Mouse (Mus musculus) hindbrain, embryonic 14.5 days (tissue): ENCODE data around the gene Sdr9c7. TPM values are rescaled to one million over a fixed set of nuclear protein-coding genes. Genes with fewer than 3 reads are reported as not detected.

Source experiments
- ATAC-seq: fragments of 200-750 bp; cut with Nextera tagmentation; 2 replicates; pipeline ENCODE4 v1.8.0; 2017; ENCODE audit warnings: moderate number of reproducible peaks, mild to moderate bottlenecking, moderate TSS enrichment, moderate library complexity; ENCODE audit not compliant: low FRiP score
- DNase-seq: peaks from one replicate; pipeline ENCODE4 v3.0.0-alpha.2; 2015; ENCODE audit warnings: low spot score
- H3K27ac ChIP-seq: fragments of 300-500 bp; sonication (generic); 2 replicates; pipeline ENCODE4 v1.5.1; 2014; ENCODE audit warnings: mild to moderate bottlenecking, moderate library complexity
- H3K27me3 ChIP-seq: fragments of 300-500 bp; sonication (generic); 2 replicates; pipeline ENCODE4 v1.6.1; 2014; ENCODE audit warnings: mild to moderate bottlenecking, low read length, mixed read lengths; ENCODE audit not compliant: control insufficient read depth, insufficient read depth
- H3K36me3 ChIP-seq: fragments of 300-500 bp; sonication (generic); replicated peaks from 2 replicates; pipeline ENCODE4 v1.6.1; 2014; ENCODE audit not compliant: control insufficient read depth, insufficient read depth
- H3K4me1 ChIP-seq: fragments of 300-500 bp; sonication (generic); replicated peaks from 2 replicates; pipeline ENCODE4 v1.6.1; 2014; ENCODE audit warnings: antibody characterized with exemption, low read length, mixed read lengths; ENCODE audit not compliant: control insufficient read depth, insufficient read depth
- H3K4me2 ChIP-seq: fragments of 300-500 bp; sonication (generic); replicated peaks from 2 replicates; pipeline ENCODE4 v1.6.1; 2014; ENCODE audit warnings: mild to moderate bottlenecking, moderate library complexity
- H3K4me3 ChIP-seq: fragments of 300-500 bp; sonication (generic); replicated peaks from 2 replicates; pipeline ENCODE4 v1.5.1; 2014; ENCODE audit warnings: mild to moderate bottlenecking, low read length
- H3K9ac ChIP-seq: fragments of 300-500 bp; sonication (generic); 2 replicates; pipeline ENCODE4 v1.6.1; 2014
- H3K9me3 ChIP-seq: fragments of 300-500 bp; sonication (generic); 2 replicates; pipeline ENCODE4 v1.6.1; 2016; ENCODE audit warnings: low read length; ENCODE audit not compliant: control insufficient read depth
- WGBS: fragments of 180-500 bp; shearing (Covaris S2); extraction: QIAGEN DNeasy Blood & Tissue Kit; methylation state at CpG from one replicate; pipeline ENCODE4 v1.1.7; 2014; 5-methylcytosine and 5-hydroxymethylcytosine counted together
- polyA plus RNA-seq: library from polyadenylated mRNA; unstranded; fragments of >200 nt; fragmentation: Nextera tagmentation; extraction: Ambion mirVana; gene quantifications from 2 replicates; pipeline ENCODE4 v1.2.1, GENCODE M21; 2014

Gene Sdr9c7
- polyA plus RNA-seq, 1 experiment from 2014 or later, result not detected

DNA sequence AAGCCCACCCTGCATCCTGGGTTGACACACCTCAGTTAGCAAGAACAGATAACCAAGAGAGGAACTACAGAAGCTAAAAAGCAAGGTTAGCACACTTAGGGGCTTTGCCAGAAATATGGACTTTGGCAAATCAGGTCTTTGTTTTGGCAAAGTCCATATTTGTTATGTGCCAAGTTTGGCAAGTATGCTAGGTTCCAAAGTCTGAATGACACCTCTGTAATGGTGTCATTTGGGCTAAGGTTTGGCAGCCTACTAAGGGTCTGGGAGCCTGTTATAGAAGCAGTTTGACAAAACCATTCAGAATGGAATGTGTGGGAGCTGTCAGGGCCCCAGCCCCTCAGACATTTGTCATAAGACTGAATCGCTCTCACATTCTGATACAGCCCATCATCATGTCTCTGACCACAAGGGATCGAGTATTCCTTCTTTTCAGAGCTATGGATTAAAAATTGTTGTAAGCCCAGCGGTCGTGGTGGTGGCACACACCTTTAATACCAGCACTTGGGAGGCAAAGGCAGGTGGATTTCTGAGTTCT lies 51.3 kb downstream of the Sdr9c7 start:
- no peak overlapping the region for H3K4me2 ChIP-seq
- no peaks in the 10 kb centered on the region for H3K27me3 ChIP-seq
- 90% methylated on average over 4 of the region's 4 CpGs for WGBS
- no peaks in the 10 kb centered on the region for H3K4me1 ChIP-seq
- ATAC-seq (no peak), DNase-seq (no peak)
- H3K27ac ChIP-seq, result no peak overlapping the region
- no peaks in the 10 kb centered on the region for H3K9me3 ChIP-seq
- no peak overlapping the region for H3K9ac ChIP-seq
- no peaks in the 10 kb centered on the region for H3K36me3 ChIP-seq
- H3K4me3 ChIP-seq, result no peak overlapping the region

- H3K9ac ChIP-seq, result no peak overlapping the region
- 86% methylated on average over 9 of the region's 9 CpGs for WGBS
- H3K4me3 ChIP-seq, result no peak overlapping the region
- H3K4me1 ChIP-seq, result no peaks in the 10 kb centered on the region
- H3K4me2 ChIP-seq, result no peak overlapping the region
- DNase-seq (no peak), ATAC-seq (no peak)
- no peak overlapping the region for H3K27ac ChIP-seq
- H3K9me3 ChIP-seq, result no peaks in the 10 kb centered on the region
- H3K36me3 ChIP-seq, result no peaks in the 10 kb centered on the region
- no peaks in the 10 kb centered on the region for H3K27me3 ChIP-seq
Measured at GRCm38 (mm10) chr10:127951390-127951789, 53.1 kb downstream of the Sdr9c7 start.

GRCm38 (mm10) chr10:127951821-127952220 lies 53.5 kb downstream of the Sdr9c7 start:
- H3K27me3 ChIP-seq, result no peaks in the 10 kb centered on the region
- no peaks in the 10 kb centered on the region for H3K36me3 ChIP-seq
- ATAC-seq, result no peak
- H3K4me1 ChIP-seq, result no peaks in the 10 kb centered on the region
- no peaks in the 10 kb centered on the region for H3K9me3 ChIP-seq
- 73% methylated on average over 4 of the region's 4 CpGs for WGBS
- H3K4me2 ChIP-seq, result no peak overlapping the region
- no peak for DNase-seq
- no peak overlapping the region for H3K4me3 ChIP-seq
- no peak overlapping the region for H3K9ac ChIP-seq
- no peak overlapping the region for H3K27ac ChIP-seq

DNA sequence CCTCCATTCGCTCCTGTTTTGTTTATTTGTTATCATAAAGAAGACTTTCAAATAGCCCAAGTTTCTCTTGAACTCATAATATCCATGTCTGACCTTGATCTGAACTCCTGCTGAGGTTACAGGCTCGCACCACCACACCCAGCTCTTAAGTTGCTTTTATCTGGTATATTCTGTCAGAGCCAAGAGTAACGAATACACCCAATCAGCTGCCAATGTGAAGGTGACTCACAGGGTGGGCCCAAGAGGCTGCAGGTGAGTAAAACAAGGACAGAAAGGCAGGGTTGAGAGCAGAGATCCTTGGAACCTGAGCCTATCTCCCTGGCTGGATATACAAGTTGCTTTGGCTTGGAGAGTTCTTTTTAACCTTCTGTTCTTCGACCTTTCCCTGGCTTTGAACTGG lies 56.7 kb downstream of the Sdr9c7 start:
- WGBS, result 73% methylated on average over 4 of the region's 4 CpGs

GRCm38 (mm10) chr10:127956168-127956816 lies 58.0 kb downstream of the Sdr9c7 start:
- ATAC-seq (no peak), DNase-seq (peak; percentile 80)
- H3K36me3 ChIP-seq, result no peaks in the 10 kb centered on the region

More for the DNA sequence above, 56.7 kb downstream of the Sdr9c7 start:
- Histone ChIP-seq H3K9ac (no peak overlapping the region), H3K9me3 (no peaks in the 10 kb centered on the region), H3K36me3 (no peaks in the 10 kb centered on the region), H3K4me1 (no peaks in the 10 kb centered on the region), H3K4me3 (no peak overlapping the region), H3K27me3 (no peaks in the 10 kb centered on the region), H3K27ac (no peak overlapping the region), H3K4me2 (no peak overlapping the region)
- ATAC-seq, result no peak
- no peak for DNase-seq

GRCm38 (mm10) chr10:127959161-127959679 lies 60.9 kb downstream of the Sdr9c7 start:
- DNase-seq, result no peak
- Histone ChIP-seq H3K4me1 (no peaks in the 10 kb centered on the region), H3K4me2 (no peak overlapping the region), H3K27me3 (no peaks in the 10 kb centered on the region), H3K9ac (no peak overlapping the region), H3K9me3 (no peaks in the 10 kb centered on the region), H3K4me3 (no peak overlapping the region), H3K27ac (no peak overlapping the region), H3K36me3 (no peaks in the 10 kb centered on the region)
- no peak for ATAC-seq
- WGBS, result 94% methylated on average over 7 of the region's 7 CpGs

More at GRCm38 (mm10) chr10:127956168-127956816, 58.0 kb downstream of the Sdr9c7 start:
- Histone ChIP-seq H3K4me1 (no peaks in the 10 kb centered on the region), H3K9me3 (no peaks in the 10 kb centered on the region), H3K27ac (no peak overlapping the region), H3K4me3 (no peak overlapping the region), H3K4me2 (no peak overlapping the region), H3K9ac (no peak overlapping the region), H3K27me3 (no peaks in the 10 kb centered on the region)
- 58% methylated on average over 16 of the region's 16 CpGs for WGBS

Other genes with a start within 250 kb of the Sdr9c7 start
- 3.3 and 4.3 TPM in 2 replicates for gene Nemp1, start 231.6 kb upstream of the Sdr9c7 start, polyA plus RNA-seq
- 2.3 and 2.6 TPM in 2 replicates for gene Nab2, start 229.9 kb upstream of the Sdr9c7 start, polyA plus RNA-seq
- gene Myo1a, start 193.3 kb upstream of the Sdr9c7 start, polyA plus RNA-seq, result 0.37 and 0.76 TPM in 2 replicates
- gene Tac2, start 174.0 kb upstream of the Sdr9c7 start, polyA plus RNA-seq, result 0.41 and 0.44 TPM in 2 replicates
- 4.3 and 4.7 TPM in 2 replicates for gene Zbtb39, start 159.0 kb upstream of the Sdr9c7 start, polyA plus RNA-seq
- gene Gpr182, start 146.8 kb upstream of the Sdr9c7 start, polyA plus RNA-seq, result 0.70 and 0.87 TPM in 2 replicates
- 0.05 TPM in 1 of 2 replicates, not detected in the other for gene Rdh1, start 138.8 kb upstream of the Sdr9c7 start, polyA plus RNA-seq
- gene Rdh16f1, start 138.7 kb upstream of the Sdr9c7 start, polyA plus RNA-seq, result not detected in 2 replicates
- gene Rdh9, start 122.1 kb upstream of the Sdr9c7 start, polyA plus RNA-seq, result 0.12 TPM in 1 of 2 replicates, not detected in the other
- 0.10 TPM in 1 of 2 replicates, not detected in the other for gene Rdh16, start 97.4 kb upstream of the Sdr9c7 start, polyA plus RNA-seq
- gene Rdh19, start 48.6 kb upstream of the Sdr9c7 start, polyA plus RNA-seq, result not detected in 2 replicates
- gene Rdh16f2, start 32.0 kb upstream of the Sdr9c7 start, polyA plus RNA-seq, result not detected in 2 replicates
- not detected in 2 replicates for gene Rdh7, start 9.7 kb upstream of the Sdr9c7 start, polyA plus RNA-seq
- gene Hsd17b6, start 109.1 kb downstream of the Sdr9c7 start, polyA plus RNA-seq, result not detected in 2 replicates
- gene Prim1, start 116.7 kb downstream of the Sdr9c7 start, polyA plus RNA-seq, result 36.9 and 39.3 TPM in 2 replicates
- 558 and 592 TPM in 2 replicates for gene Naca, start 137.1 kb downstream of the Sdr9c7 start, polyA plus RNA-seq
- gene Ptges3, start 160.4 kb downstream of the Sdr9c7 start, polyA plus RNA-seq, result 393 and 410 TPM in 2 replicates
- gene Atp5b, start 184.8 kb downstream of the Sdr9c7 start, polyA plus RNA-seq, result 2,242 and 2,471 TPM in 2 replicates
- gene Baz2a, start 193.1 kb downstream of the Sdr9c7 start, polyA plus RNA-seq, result 17.7 and 19.0 TPM in 2 replicates